Mouse (Mus musculus) gastrocnemius, postnatal 25 days (tissue): Measurements from ENCODE around the gene Arih1. TPM values are rescaled to one million over a fixed set of nuclear protein-coding genes. Genes with fewer than 3 reads are reported as not detected.

Experiments used
- DNase-seq: peaks from one replicate; pipeline ENCODE4 v3.0.0; 2022
- long read RNA-seq, 2 experiments: library from polyadenylated mRNA; stranded (forward); transcript quantifications; one replicate each; pipeline ENCODE4 v2.0.0; 2021
- total RNA-seq, 2 experiments: library from RNA; stranded (reverse); gene quantifications; 1 replicate in 1 of 2; 2 replicates in 1 of 2; pipeline ENCODE4 v1.2.3; 2021

The Arih1 gene
- total RNA-seq, result 100 to 1,000 TPM in 1 of 2 experiments, 10 to 100 TPM in 1; 90.4 to 100 TPM
- long read RNA-seq, experiment 1, full-length matches to known transcripts, result 7 of 89 reads
- long read RNA-seq, experiment 1, partial matches to known transcripts, result 2 of 89 reads
- long read RNA-seq, experiment 1, other reads (novel, unspliced or antisense), result 80 of 89 reads
- long read RNA-seq, experiment 2, full-length matches to known transcripts, result 27 of 81 reads
- long read RNA-seq, experiment 2, partial matches to known transcripts, result 1 of 81 reads
- long read RNA-seq, experiment 2, other reads (novel, unspliced or antisense), result 53 of 81 reads

DNA sequence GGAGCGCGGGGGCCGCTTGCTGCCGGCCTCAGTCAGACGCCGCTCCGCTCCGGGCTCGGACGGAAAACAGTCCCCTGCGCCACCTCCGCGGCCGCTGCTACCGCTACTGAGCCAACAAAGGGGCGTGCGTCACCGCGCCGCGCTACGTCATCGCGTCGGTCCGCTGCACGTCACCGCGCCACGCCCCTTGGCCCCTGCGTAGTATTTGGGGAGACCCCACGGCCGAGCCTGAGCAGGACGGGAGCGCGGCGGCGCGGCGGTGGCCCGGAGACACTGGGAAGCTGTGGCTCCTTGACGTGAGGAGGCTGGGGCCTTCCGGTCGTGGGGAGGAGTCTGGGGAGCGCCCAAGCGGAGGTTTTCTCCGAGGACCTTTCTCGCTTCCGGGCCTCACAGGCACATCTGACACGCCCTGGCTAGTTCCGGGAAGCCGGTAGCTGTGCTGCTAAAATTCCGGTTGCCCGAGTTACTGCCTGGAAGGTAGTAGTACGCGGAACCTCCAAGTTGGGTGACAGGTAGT, at the start of gene Arih1:
Arih1 (minus strand) TSS at position 70 of the 517 bp plus-strand sequence.
- DNase-seq, result peak; percentile 98

DNA sequence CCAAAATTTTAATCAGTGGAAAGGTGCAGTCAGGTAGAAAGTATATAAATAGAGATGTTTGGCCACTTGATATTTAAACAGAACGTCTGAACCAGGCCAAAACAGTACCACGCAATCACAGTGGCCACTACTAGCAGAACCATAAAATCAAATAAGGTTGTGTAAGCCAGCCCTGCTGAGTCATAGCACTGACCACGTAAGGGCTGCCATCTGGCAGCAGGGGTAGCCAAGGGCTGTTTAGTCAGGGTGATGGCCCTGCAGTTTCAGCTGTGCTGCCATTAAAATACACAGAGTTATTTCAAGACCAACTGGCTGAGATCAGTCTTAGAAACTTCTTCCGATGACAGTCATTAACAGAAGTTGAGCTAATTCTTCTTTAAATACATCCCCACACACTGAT, 47.5 kb upstream of the Arih1 start:
- peak; percentile 72 for DNase-seq

DNA sequence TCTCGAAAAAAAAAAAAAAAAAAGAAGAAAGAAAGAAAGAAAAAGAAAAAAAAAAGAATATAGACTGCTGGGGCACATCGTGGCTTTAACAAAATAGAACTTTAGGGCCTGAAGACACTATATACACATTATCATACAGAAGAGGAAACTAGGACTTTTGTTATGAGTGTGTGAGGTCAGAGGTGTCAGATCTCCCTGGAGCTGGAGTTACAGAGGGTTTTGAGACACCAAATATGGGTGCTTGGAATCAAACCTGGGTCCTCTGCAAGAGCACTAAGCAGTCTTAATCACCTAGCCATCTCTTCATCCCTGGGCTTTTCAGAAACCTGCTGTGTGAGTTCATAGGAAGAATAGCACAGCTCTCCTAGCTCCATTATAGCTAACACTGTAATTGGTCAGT, 47.0 kb upstream of the Arih1 start:
- DNase-seq, result no peak

DNA sequence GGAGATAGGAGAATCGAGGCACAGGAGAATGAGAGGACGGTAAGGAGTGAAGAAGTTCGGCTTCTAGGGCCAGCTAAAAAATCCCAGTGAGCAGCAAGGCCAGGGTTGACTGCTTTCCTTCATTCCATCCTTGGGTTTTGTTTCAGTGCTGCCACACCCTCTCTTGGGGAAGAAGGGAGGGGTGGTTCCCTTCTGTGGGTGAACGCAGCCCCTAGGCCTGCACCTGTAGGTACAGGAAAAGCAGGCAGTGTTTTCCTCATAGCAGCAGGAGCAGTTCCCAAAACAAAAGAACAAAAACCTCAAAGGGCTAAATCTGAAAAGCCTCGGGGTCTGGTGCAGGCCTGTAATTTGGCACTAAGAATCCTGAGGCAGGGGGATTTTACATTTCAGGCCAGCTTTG, 45.2 kb upstream of the Arih1 start:
- DNase-seq, result no peak

DNA sequence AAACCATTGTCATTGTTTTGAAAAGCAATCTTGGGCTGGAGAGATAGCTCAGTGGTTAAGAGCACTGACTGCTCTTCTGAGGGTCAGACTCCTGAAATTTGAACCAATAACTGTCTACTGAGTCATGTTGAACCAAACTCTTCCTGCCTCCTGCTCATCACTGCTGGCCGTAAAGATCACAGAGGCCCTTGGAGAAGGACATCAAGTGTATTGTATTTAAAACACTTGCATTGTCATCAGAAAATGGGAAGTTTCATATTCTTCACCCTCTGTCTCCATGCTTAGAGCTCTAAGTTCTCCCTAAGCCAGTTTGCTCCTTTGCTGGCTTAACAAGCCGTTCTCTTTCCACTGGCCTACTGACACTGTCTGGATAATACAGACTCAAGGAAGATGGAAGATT, 41.9 kb upstream of the Arih1 start:
- DNase-seq, result no peak

DNA sequence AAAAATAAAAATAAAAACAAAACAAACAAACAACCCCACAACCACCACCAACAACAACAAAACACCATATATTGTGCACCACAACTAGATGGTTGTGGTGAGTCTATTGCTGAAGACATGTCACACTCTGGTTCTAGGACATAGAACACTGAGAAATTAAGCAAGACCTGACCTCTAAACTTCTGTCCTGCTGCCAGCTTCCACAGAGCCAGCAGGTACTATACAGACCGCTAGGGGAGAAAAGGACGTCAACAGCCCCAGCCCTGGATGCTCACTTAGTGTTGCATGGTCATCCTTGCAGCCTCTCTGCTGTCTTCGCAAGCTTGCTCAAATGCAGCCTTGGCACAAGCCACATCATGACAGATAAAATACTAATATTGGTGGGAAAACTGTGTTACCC, 41.2 kb upstream of the Arih1 start:
- no peak for DNase-seq

DNA sequence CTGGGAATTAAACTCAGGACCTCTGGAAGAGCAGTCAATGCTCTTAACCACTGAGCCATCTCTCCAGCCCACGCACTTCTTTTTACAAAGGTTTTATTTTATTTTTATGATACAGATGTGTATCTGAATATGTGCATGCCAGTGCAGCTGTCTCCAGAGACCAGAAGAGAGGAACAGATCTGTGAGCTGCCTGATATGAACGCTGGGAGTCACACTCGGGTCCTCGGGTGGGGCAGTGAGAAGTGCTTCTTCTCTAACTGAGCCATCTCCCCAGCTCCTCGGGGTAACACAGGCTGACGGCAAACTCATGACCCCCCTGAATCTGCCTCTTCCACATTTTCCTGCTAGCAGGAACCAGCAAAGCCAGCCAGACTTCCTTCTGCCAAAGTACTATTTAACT, 40.3 kb upstream of the Arih1 start:
- DNase-seq, result no peak

DNA sequence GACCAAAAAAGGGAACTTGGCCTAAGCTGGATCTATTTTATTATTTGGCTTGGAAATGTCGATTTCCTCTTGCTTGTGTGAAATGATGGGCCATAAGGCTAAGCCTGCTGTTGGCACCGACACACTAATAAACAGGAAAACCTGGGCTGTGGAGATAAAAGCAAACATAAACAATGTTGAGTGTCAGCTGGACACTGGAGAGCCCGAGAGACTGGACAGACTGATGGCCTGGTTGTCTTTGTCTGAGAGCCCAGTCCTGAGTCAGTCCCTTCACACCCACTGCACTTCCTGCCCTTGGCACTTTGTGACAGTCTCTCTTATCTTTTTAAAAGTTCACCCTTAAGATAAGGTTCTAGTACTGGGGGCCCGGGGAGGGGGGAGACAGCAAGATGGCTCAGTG, 36.5 kb upstream of the Arih1 start:
- no peak for DNase-seq

DNA sequence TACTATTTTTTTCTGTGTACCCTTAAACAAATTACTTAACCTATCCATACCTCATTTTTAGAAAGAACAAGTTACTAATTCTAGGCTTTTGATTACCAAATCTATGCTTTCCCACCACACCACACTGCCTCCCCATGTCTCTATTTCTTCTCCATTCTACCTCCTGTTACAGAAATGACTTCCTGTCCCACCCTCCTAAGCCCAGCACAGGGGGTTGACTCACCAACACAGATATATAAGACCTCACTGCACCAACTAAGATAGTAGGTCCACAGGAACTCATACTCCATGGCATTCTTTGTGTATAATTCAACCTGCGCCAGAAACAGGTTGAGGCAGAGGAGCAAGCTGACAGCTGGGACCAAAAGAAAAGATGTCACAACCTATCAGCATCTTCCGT, 33.0 kb upstream of the Arih1 start:
- DNase-seq, result no peak

DNA sequence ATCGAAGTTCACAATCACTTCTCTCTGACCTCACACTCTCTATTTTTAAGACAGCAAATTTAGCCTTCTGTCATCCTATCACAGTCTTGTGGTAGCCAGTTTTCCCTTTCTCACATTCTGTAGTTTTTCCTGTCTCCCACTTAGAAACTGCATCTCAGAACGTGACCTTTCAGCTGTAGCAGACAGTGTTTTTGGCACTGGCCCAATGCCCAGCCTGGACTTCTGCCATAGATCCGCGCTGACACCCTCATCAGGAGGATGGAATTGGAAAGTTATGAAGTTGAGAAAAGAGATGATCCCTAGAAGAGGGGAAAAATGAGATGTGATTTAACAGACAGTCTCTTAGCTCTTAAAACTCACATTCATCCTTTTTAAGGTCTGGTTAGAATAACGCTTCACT, 32.6 kb upstream of the Arih1 start:
- no peak for DNase-seq

DNA sequence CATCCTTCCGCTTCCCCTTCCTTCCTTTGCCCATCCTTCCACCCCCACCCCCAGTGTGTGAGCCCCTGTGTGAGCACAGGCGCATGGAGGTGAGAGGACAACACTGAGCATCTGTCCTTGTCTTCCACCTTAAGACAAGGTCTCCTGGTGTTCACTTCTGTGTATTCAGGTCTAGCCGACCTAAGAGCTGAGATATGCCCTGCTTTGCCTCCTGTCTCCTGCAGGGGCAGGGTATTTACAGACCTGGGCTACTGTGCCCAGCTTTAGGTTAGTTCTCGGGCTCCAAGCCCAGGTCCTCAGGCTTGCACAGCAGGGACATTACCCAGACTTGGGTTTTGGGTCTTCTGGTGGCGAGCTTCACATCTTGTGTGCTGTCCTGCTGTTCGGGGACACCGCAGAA, 30.7 kb upstream of the Arih1 start:
- DNase-seq, result no peak

DNA sequence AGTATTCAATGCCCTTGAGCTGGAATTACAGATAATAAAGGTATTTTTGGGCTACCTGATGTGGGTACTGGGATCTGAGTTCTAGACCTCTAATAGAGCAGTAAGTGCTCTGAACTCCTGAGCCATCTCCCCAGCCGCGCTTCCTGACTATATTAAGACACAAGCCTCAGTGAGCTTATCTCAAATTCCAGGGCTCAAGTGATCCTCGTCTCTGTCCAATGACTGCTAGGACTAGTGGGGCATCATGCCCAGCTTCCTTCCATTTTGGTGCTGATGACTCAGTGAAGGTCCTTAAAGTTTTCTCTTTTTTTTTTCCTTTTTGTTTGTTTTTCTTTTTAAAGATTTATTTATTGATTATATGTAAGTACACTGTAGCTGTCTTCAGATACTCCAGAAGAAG, 28.7 kb upstream of the Arih1 start:
- no peak for DNase-seq

DNA sequence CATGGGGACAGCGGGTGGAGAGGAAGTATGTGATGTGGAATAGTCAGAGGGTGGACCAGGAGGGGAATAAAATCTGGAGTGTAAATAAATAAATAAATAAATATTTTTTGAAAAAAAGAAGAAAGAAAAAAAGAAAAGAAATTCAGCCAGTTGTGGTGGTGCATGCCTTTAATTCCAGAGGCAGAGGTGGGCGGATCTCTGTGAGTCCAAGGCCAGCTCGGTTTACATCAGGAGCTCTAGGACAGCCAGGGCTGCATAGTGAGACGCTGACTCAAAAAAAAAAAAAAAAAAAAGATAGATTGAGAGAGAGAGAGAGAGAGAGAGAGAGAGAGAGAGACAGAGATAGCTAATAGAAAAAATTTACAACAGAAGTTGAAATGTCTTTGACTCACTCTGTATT, 26.0 kb upstream of the Arih1 start:
- no peak for DNase-seq

DNA sequence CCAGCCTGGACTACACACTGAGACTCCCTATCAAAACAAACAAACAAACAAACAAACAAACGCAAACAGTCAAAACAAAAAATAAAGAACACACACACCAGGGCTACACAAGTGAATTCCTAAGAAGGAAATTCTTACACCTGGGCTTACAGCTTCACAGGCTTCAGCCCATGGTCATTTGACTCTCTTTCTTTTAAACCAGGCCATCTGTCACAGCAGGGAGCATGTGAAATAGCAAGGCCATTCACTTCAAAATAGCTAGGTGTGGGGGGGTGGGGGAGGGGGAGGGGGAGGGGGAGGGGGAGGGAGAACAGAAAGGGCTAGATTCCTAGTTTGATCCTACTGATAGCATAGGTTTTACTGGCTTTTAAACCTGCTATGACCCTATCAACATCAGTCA, 21.7 kb upstream of the Arih1 start:
- DNase-seq, result no peak

DNA sequence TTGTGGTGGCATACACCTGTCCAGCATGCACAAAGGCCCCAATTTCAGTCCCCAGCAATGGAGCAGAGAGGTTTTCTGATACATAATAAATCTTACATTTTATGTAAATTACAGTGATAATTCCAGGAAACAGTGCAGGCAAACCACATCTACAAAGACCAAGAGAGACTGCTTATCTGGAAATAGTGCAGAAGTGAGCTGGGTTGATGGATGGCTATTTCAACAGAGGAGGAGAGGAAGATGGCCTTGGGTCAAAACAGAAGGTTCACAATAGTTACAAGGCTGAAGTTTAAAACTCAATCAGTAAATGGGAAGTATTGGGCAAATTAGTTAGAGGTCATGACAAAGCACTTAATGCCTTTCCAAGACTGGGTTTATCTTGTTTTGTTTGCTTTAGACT, 913 bp upstream of the Arih1 start:
- DNase-seq, result no peak

DNA sequence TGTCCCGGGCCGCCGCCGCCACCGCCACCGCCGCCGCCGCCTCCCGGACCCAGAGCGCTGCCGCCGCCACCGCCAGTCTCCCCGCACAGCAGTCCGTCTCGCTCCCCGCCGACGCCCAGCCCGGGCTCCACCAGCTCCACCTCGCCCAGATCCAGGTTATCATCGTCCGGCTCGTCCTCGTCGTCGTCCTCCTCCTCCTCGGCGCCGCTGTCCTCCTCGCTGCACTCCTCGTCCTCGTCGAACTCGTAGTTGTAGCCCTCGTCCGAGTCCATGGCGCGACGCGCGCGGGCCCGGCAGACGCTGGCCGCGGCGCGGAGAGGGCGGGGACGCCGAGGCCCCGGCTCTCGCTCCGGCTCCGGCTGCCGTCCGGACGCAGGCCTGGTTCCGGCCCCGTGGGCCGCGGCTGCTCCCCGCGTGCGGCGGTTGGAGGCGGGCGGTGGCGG, 321 bp downstream of the Arih1 start:
- no peak for DNase-seq

DNA sequence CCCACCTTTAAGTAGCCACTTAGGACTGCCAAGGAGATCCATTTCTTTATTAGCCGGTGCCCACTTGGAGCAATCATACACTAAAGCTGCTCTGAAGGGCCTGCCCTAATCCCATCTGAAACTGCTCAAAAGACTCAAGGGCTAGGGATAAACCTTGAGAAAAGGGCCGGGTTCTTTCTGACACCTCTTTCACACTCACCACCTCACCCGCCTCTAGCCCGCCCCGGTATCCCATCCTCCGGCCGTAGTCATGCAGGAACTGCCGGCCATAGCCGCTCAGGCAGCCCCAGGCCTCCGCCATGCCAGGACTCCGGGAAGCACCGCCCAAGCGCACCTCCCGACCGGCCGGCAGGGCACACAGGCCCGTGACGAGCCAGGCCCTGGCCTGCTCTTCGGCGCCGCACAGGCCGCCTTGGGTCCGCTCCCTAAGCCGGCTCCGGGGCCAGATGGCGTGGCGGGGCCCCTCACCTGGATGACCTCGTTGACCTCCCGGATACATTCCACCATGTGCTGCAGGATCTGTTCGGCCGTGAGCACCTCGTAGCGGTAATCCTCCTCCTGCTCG, 825 bp downstream of the Arih1 start:
- DNase-seq, result peak; percentile 76

DNA sequence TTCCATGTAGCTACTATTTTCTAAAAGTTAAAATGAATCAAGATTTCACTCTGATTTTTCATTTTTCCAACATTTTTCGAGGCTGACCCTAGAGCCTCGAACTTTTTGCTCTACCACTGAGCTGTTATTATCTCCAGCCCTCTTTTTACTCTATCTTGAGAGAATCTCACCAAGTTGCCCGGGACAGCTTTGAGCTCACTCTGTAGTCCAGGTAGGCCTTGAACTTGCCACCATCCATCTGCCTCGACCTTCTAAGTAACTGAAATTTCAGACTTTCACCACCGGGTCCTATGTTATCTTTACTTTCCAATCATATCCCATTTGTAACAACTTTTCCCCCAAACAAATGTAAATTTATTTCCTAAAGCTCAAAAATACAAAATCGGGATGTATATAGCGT, 1.7 kb downstream of the Arih1 start:
- no peak for DNase-seq

DNA sequence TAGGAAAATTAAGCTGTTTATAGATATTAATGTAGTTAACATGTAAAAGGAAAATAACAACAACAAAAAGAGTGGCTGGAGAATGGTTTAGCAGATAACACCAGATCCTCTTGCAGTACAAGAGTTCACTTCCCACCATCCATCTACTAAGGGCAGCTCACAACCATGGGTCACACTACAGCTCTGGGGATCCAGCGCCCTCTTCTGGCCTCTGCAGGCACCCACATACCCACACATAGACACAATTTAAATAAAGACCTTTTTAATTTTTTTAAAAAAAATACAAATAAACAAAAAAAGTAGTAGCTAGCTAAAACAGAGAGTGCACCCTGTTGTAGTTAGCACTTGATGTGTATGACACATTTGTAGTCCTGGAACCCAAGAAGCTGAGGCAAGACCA, 4.0 kb downstream of the Arih1 start:
- DNase-seq, result no peak

DNA sequence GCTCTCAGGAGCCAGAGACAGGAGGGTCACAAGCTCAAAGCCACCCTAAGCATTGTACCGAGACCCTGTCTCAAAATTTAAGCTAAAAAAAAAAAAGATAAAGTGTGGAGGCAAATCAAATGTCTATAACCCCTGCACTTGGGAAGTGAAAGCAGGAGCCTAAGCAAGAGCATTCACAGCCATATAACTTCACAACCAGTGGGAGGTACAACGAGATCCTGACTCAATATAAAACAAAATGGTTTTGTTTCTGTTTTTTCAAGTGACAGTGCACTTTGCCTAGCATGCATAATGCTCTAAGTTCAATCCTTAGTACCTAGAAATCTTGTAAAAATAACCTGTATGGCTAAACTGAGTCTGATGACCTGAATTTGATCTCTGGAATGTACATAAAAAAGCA, 9.8 kb downstream of the Arih1 start:
- DNase-seq, result no peak

DNA sequence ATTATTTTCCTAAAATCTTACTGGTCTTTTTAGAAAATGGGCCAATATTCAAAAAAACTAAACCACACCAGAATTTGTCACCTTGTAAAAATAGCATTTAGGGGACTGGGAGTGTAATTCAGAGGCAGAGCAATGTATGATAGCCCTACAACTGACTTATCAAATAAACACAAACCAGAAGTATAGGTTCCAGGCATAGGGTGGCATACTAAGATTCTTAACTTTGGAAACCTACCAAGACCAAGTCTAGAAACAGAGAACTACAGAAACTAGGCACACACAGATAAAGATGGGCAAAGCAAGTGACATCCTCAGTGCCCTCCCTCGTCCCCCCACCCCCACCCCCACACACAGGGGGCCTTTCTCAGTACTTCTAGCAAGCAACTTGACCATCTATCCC, 11.6 kb downstream of the Arih1 start:
- DNase-seq, result no peak

DNA sequence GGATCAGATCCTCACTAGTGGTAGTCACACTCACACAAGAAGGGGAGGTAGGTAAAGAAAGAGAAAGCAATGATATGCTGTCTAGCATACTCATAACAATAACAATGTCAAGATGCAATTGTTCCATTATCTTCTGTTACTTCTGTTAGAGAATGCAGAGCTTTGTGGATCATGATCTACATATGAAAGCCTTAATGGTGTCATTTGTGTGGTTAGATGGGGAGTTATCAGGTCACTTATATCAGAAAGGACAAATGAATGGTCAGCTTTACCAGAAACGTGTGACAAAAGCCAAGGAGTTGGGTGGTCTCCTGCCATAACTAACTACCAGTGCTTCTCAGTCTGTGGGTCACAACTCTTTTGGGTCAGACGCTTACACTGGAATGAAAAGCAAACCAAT, 13.2 kb downstream of the Arih1 start:
- no peak for DNase-seq

DNA sequence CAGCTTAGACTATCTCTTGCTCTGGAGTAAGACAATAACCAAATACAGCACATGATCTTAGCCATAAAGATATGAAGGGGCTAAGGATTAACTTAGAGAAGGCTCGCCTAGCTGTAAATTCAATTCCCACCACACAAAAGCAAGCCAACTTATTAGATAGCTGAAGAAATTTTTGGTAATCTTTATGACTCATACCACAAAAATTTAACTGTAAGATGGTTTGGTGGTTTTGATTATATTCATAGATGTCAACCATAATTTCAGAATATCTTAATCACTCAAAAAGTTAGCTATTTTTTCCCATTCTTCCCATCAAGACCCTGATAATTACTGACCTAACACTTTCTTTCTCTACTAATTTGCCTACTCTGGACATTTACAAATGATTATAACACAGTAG, 17.0 kb downstream of the Arih1 start:
- DNase-seq, result no peak

DNA sequence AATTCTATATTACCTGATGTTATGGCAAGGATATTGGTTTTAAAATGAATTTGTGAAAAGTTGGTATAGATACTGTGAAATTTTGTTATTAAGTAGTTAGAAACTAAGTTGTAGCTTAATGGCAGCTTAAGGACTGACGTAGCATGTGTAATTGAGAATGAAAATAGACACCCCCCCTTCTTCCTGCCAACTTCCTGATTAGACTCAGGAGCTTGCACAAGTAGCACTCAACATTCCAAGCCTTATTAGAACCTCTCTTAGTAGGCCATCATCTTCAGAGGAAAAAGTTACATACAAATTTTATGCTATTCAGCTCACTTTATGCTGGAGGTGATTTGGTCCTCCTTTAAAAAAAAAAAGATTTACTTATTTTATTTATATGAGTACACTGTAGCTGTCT, 22.1 kb downstream of the Arih1 start:
- no peak for DNase-seq
